Mouse (Mus musculus) 3134 (cell line): ENCODE measurements around the gene Dnajc11.
A peak's percentile ranks its signal among the peaks of the same experiment; 100 is the strongest.

Source experiments
- DNase-seq: peaks from one replicate; pipeline ENCODE4 v3.0.0-alpha.2; 2011; ENCODE audit warnings: low spot score; ENCODE audit not compliant: insufficient read length; ENCODE audit errors: extremely low read depth

Gene Dnajc11

DNA sequence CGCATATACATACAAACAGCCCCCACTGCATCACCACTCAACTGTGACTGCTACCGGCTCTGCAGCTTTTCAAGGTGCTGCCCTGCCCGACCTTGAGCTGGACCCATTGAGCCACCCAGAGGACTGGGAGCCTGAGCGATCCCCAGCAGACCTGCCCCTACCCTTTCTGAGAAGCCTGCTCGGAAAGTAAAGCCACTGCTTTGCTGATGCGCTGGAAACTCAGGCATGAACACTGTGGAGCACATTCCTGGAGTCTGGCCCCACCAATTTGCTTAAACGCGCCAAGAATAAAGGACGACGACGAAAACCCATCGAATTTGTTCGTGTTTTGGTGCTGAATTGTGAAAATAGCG, 74.6 kb downstream of the Dnajc11 start:
- no peak for DNase-seq

DNA sequence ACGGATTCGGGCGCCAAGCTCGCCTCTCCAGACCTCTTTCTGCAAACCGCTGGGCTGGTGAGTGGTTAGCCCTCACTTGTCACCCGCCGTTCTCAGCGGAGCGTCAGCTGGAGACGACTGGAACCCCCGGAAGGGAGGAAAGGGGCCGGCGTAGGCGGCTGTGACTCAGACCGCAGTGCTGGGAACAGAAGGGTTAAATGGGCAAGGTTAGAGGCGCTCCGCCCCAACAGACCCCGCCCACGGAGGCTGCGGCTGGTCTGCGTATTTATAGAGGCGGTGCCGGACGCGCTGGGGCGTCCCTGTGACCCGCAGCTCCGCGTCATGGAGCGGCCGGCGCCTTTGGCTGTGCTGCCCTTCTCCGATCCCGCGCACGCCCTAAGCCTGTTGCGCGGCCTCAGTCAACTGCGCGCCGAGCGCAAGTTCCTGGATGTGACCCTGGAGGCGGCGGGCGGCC, 75.2 kb downstream of the Dnajc11 start, which contains the start of gene Klhl21:
TSS of gene Klhl21 (plus strand) at position 182 of the 454 bp plus-strand sequence.
- peak; percentile 89 for DNase-seq

DNA sequence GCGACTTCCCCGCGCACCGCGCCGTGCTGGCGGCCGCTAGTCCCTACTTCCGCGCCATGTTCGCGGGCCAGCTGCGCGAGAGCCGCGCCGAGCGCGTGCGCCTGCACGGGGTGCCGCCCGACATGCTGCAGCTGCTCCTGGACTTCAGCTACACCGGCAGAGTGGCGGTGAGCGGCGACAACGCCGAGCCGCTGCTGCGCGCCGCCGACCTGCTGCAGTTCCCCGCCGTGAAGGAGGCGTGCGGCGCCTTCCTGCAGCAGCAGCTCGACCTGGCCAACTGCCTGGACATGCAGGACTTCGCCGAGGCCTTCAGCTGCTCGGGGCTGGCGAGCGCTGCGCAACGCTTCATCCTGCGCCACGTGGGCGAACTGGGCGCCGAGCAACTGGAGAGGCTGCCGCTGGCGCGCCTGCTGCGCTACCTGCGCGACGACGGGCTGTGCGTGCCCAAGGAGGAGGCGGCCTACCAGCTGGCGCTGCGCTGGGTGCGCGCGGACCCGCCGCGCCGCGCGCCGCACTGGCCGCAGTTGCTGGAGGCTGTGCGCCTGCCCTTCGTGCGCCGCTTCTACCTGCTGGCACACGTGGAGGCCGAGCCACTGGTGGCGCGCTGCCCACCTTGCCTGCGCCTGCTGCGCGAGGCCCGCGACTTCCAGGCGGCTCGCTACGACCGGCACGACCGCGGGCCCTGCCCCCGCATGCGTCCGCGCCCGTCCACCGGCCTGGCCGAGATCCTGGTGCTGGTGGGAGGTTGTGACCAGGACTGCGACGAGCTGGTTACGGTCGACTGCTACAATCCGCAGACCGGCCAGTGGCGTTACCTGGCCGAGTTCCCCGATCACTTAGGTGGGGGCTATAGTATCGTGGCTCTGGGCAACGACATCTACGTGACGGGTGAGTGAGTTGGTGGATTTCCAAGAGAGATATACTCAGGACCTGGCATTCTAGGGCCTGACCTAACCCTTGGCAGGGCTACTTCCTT, 75.9 kb downstream of the Dnajc11 start:
- peak; percentile 78 for DNase-seq

DNA sequence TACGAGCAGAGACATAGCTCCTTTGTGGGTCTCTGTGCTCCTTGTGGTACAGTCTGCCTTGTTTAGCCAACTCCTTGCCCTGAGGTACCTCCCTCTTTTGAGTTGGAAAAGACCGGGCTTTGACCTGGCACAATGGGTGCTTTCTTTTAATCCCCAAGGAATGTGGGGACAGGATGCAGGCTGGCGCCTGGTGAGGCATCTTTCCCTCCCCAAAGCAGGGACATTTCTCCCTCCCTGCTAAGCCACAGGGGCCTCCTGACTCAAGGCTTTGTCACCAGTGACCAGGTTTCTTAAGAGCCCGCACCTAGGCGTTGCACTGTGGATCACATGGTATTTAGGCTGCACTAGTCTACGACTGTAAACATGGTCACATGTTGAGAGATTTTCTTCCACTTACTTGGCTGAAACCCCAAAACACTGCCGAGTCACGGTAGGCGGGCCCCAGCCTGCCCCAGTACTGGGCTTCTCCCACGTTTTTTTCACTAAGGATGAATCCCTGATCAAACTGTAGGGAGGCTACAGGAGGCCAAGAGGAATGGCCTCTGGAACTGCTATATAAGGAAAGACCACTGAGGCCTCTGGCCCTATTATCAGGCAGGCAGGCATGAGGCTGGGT, 76.7 kb downstream of the Dnajc11 start:
- peak; percentile 83 for DNase-seq

DNA sequence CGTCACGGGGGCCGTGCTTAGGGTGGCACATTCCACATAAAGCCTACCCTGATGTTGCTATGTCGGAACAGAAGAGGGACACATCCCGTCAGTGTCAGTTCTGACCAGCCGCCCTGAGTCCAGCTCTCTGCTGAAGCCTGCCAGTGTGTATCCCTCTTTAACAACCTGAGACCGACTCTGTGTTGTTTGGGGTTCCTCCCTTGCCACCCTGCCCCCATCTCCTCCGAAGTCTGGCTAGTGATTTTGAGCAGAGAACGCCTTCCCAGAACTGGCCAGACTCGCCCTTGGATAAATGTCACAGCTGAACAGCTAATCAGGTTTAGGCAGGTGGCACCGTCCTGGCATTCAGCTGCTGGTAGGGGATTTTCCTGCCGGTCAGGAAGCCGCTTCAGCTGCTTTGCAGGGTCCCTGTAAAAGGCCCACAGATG, 77.2 kb downstream of the Dnajc11 start:
- DNase-seq: no peak

DNA sequence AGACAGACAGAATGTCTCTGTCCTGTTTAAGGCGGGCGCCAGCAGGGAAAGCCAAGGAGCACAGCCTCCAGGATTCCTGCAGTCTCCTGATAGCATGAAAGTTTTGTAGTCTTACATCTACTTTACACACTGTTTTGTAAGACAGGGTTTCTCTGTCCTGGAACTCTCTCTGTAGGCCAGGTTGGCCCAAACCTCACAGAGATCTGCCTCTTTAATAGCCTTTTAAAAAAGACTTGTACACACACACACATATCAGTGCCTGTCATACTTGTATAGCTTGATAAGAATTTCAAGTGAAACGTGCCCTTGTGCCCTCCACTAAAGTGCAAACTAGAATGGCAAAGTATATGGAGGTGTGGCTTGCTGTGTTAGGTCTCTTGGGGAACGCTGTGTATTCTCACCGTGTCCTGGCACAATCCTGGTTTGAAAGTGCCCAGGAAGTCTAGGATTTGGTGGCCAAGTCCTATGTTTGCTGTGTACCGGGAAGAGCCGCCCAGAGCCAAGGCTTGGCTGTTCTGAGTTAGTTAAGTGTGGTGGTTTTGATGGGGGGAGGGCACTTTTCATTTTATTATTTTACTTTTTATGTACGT, 77.8 kb downstream of the Dnajc11 start:
- no peak for DNase-seq

DNA sequence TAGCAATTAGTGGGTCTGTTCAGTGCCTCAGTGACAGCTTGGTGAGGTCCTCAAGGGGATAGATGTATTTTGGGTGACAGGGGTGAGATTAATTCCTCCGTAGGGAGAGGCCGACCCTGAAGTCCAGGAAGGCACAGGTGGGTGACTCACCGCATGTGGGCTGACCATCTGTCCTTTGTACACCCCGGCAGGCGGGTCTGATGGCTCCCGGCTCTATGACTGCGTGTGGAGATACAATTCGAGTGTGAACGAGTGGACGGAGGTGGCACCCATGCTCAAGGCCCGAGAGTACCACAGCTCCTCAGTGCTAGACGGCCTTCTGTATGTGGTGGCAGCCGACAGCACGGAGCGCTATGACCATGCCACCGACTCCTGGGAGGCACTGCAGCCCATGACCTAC, 78.6 kb downstream of the Dnajc11 start:
- DNase-seq: no peak

DNA sequence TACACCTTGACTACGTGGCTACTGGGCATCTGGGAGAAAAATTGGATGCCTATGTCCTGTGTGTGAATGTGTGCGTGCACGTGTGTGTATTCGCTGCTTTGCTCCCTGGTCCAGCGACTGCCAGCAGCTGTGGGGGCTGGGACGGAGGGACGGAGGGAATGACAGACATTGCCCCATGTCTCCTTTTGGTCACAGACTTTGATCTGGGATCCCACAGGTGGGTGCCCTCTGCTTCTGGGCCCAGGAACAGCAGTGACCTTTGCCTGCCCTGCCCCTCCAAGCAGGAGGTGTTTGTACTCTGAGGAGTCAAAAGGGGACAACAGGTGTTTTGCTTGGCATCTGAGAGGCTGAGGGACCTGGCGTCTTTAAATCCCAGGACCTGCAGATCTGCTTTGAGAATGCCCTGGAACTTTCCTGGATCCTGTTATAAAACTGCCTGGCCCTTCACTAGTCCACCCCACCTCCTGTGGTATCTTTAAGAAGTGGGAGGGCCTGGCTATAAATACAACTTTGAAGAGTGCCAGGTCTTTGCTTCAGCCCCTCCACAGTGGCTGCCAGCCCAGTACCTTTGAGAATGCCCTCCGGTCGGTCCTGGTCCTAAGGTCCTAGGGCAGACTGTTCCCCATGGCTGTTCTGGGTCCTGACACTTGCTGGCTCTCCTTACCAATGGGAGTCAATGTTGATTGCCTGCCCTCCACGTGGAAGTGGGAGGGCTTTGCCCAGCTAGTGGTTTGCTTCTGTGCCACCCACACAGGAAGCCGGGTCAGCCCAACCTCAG, 79.7 kb downstream of the Dnajc11 start:
- DNase-seq: no peak

- DNase-seq: no peak
These were observed 85.6 kb downstream of the Dnajc11 start for GRCm38 (mm10) chr4:152019073-152019472.

- DNase-seq: no peak
These were observed 86.5 kb downstream of the Dnajc11 start for GRCm38 (mm10) chr4:152020024-152020423.

- DNase-seq: no peak
These were observed 88.1 kb downstream of the Dnajc11 start for GRCm38 (mm10) chr4:152021568-152022097.

DNA sequence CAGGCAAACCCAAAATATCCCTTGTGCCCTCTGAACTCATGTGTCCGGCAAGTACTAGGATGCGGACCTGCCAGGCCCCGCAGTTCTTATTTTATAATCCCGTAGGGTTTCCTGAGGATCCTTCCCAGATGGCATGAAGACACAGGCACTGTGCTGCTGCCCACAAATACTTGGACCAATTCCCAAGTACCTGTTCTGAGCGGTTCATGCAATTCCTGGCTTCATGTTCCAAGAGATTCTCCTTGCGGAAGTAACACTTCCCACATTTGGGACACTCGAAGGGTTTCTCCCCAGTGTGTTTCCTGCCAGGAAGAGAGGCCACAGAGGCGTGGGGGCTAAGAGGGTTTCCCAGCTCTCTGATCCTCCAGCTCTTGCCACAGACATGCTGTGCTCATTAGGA, 89.0 kb downstream of the Dnajc11 start:
- no peak for DNase-seq

- no peak for DNase-seq
These were observed 91.0 kb downstream of the Dnajc11 start for GRCm38 (mm10) chr4:152024525-152024924.

GRCm38 (mm10) chr4:152026751-152027508, 93.4 kb downstream of the Dnajc11 start:
- no peak for DNase-seq

DNA sequence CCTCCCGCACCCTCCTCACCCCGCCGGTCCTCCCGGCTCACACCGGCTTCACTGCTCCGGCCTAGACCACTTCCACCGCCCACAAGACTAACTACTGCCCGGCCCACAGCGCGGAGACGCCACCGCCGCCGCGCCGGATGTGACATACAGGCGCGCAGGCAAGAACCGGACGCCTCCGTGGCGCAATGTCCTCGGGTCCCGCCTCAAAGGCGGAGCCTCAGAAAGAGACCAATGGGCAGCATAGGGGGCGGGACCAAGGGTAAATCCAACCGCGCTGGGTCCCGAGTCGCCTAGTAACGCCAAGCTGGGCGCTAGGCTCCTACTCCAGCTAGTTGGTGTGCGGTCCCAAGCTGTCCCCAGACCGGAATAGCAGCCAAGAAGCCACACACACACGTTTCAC, 94.0 kb downstream of the Dnajc11 start, which contains the start of gene Zbtb48:
TSS of gene Zbtb48 (minus strand) at position 148 of the 400 bp plus-strand sequence.
- peak; percentile 91 for DNase-seq

- no peak for DNase-seq
These were observed 95.0 kb downstream of the Dnajc11 start for GRCm38 (mm10) chr4:152028456-152028855.

- no peak for DNase-seq
These were observed 95.6 kb downstream of the Dnajc11 start for GRCm38 (mm10) chr4:152029087-152029486.

GRCm38 (mm10) chr4:152029997-152030396, 96.5 kb downstream of the Dnajc11 start:
- no peak for DNase-seq
